Mouse (Mus musculus): Measurements from ENCODE around the gene Dusp19.

Gene Dusp19

DNA sequence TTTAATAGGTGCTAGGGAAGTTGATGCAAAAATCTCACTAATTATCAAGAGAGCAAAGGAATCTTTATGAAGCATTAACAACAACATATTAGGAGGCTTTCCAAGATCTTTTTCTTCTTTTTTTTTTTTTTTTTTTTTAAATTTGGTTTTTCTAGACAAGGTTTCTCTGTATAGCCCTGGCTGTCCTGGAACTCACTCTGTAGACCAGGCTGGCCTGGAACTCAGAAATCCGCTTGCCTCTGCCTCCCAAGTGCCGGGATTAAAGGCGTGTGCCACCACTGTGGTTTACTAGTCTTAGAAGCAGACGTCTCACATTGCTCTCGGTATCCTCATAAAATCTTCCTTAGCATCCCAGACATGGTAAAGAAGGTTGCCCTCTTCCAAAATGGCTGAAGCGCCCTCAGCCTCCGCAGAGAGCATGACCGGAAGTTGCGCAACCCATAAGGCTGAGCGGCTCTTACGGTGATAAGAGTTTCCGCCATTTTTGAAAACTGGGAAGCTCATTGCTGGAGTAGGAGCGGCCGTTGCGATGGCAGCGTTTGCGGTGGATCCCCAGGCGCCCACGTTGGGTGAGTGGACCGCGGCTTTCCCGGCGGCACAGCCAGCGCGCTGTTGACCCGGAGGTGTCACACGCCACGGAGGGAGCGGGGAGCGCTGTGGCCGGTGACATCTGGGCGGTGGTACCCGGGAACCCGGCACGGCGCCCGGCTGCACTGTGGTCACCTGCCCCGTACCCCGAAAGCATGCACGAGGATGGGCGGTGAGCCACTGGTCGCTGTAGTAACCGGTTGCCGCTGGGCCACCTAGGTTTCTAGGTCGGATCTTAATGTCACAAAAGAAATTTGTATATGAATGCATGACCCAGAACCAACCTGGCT lies 21.8 kb downstream of the Dusp19 start:
- DNase-seq (ENCODE audit: low spot score): peak; percentile 96

DNA sequence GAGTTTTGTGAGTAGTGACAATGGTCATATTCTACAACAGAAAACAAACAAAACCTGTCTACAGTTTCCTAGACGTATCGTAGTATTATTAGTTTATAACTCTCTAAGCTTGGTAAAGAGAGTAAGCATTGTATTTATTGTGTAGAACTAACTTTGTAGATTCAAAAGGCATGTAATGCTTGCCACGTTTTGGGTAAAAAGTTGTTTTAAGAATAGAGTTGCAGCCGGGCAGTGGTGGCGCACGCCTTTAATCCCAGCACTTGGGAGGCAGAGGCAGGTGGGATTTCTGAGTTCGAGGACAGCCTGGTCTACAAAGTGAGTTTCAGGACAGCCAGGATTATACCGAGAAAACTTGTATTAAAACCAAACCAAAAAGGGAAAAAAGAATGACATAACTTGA lies 22.6 kb downstream of the Dusp19 start:
- peak; percentile 14 for DNase-seq (ENCODE audit: low spot score)

DNA sequence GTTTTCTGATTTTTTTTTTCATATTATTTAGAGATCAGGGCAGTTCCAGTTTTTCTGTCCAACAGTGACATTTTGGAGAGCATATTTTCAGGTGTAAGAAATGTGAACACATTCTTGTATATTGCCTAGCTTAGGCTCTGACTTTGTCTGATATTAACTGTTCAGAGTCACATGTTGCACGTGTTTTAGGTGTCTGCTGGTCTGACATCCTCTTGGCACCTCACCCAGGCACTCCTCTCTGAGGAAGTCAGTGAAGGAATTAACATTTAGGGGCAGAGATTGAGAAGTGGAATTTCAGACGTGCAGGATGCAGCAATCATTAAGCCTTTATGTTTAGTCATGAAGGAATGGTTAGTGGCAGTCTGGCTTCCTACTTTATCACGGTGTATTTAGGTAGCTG lies 23.0 kb downstream of the Dusp19 start:
- DNase-seq (ENCODE audit: low spot score): no peak

DNA sequence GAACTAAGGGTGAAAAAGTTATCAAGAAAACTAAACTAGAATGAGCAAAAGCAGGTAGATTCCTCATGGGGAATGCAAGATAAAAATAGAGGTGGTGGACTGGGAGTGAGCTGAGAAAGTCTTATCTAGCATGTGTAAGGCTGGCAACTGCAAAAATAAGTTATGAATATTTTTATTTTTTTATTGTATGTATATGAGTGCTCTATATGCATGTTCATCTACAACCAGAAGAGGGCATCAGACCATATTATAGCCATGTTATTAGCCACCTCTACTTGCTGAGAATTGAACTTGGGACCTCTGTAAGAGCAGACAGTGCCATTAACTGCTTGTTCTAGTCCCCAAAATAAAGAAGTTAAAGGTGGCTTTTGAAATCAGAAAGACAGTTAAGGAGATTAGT lies 44.6 kb downstream of the Dusp19 start:
- DNase-seq (ENCODE audit: low spot score): no peak

DNA sequence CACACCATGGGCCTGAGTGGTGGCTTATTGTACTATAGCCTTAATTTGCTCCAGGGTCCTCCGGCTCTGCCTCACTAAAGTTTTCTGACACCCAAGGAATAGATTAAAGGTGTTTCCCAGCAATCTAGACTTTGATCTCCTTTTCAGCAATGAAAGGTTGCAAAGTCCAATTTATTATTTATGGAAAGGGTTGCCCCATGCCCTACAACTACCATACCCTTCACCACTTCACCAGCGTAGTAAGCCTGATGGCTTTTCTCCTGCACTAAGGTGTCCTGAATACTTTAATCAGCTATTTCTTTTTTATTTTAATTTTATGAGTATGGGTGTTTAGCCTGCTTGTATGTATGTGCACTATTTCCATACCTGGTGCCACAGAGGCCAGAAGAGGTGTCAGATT lies 45.8 kb downstream of the Dusp19 start:
- DNase-seq (ENCODE audit: low spot score): no peak

DNA sequence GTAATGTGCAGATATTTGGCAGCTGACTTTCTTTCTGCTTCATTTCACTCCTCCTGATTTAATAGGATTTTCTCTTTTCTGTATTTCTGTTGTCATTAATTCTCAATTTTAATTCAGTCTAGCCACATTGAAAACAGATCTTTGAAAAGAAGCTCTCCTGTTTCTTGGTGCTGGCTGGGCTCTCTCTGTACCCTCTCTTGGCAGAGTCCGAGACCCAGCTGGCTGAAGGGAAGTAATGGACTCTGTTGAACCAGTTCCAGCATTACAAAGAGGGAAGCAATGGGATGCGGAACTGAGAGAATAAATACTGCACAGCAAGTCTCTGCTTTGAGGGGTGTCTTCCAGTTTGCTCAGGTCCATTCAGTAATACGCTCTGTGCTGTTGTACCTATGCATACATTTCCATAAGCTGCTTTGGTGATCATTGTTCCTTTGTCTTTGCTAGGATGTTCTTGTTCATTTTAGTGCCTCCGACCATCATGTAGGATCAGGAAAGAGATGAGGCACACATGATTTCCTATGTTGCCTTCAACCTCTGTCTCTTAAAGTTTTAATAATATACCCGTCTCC lies 50.6 kb downstream of the Dusp19 start:
- no peak for DNase-seq (ENCODE audit: low spot score)

DNA sequence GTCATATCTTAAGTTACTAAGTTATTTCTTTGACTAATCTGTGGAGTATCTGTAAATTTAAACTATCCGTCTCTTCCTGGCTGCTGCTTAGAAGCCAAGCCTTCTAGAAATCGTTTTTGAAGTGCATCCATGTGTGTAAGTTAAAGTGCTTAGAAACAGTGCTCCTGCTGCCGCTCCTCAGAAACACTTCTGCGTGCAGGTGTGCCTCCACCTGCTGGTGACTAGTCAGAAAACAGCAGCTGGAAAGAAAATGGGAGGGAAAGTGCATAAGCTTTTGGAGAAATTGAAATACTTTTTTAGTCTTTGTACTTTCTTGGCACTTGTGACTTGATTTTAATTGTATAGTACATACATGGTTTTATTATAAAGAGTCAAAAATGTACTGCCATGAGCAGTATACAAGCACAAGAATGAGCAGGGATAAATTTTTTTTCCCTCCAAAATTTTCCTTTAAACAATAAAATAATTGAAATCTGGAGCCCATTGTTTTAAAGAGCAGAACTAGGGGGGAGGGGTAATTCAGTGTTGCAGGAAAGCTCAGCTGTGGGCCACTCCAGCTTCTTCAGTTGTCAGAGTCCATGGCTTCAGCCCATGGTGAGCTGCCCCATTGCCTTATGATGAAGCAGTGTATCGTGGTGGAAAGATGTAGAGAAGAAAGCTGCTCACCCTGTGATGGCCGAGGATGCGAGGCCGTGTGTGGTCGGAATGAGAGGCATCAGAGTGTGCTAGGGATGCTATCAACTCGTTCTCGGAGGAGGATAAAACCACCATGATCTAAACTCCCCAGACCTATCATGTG lies 53.2 kb downstream of the Dusp19 start:
- DNase-seq (ENCODE audit: low spot score): peak; percentile 14

DNA sequence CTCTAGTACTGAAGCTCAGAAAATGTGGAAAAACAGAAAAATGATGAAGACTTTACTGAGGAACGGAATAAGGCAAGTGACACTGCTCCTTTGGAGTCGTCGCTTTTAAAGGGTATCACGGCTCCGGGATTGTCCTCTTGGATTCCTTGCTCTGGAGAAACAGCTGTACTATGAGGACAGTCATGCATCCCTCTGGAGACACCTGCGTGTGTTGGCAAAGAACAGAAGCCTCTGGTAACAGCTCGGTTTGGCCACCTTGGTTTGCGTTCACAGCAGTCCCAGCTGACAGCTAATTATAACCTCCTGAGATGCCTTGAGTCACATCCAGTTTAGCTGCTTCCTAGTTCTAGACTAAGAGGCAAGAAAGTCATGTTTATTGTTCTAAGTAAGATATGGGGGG lies 62.0 kb downstream of the Dusp19 start:
- no peak for DNase-seq (ENCODE audit: low spot score)
